Mouse (Mus musculus) midbrain, postnatal 0 days (tissue): ENCODE data around the gene Mthfd1l. TPM values are rescaled to one million over a fixed set of nuclear protein-coding genes. Genes with fewer than 3 reads are reported as not detected.
A peak's percentile ranks its signal among the peaks of the same experiment; 100 is the strongest.

Experiments used
- ATAC-seq: fragments of 200-750 bp; cut with Nextera tagmentation; 2 replicates; pipeline ENCODE4 v1.8.0; 2017; ENCODE audit warnings: moderate number of reproducible peaks, mild to moderate bottlenecking, moderate TSS enrichment, moderate library complexity; ENCODE audit not compliant: low FRiP score
- DNase-seq: peaks from one replicate; pipeline ENCODE4 v3.0.0-alpha.2; 2015; ENCODE audit warnings: low spot score
- H3K27ac ChIP-seq: fragments of 300-500 bp; sonication (generic); 2 replicates; pipeline ENCODE4 v1.5.1; 2014; ENCODE audit warnings: low read depth, mild to moderate bottlenecking, low read length, mixed read lengths
- H3K27me3 ChIP-seq: fragments of 300-500 bp; sonication (generic); 2 replicates; pipeline ENCODE4 v1.6.1; 2014; ENCODE audit warnings: low read length, control low read depth, mixed read lengths; ENCODE audit not compliant: insufficient read depth
- H3K36me3 ChIP-seq: fragments of 300-500 bp; sonication (generic); 2 replicates; pipeline ENCODE4 v1.6.1; 2014; ENCODE audit warnings: low read length, control low read depth, mixed read lengths; ENCODE audit not compliant: insufficient read depth
- H3K4me1 ChIP-seq: fragments of 300-500 bp; sonication (generic); 2 replicates; pipeline ENCODE4 v1.6.1; 2014; ENCODE audit warnings: mild to moderate bottlenecking, control low read depth, antibody characterized with exemption, low read length, mixed read lengths; ENCODE audit not compliant: insufficient read depth
- H3K4me2 ChIP-seq: fragments of 300-500 bp; sonication (generic); 2 replicates; pipeline ENCODE4 v1.6.1; 2014; ENCODE audit warnings: low read depth, mild to moderate bottlenecking, low read length, mixed read lengths; ENCODE audit not compliant: poor library complexity, severe bottlenecking
- H3K4me3 ChIP-seq: fragments of 300-500 bp; sonication (generic); 2 replicates; pipeline ENCODE4 v1.5.1; 2014; ENCODE audit warnings: low read depth, mild to moderate bottlenecking, low read length, moderate library complexity
- H3K9ac ChIP-seq: fragments of 300-500 bp; sonication (generic); replicated peaks from 2 replicates; pipeline ENCODE4 v1.6.1; 2014; ENCODE audit warnings: mild to moderate bottlenecking, low read length, moderate library complexity, mixed read lengths; ENCODE audit not compliant: poor library complexity, severe bottlenecking
- H3K9me3 ChIP-seq: fragments of 300-500 bp; sonication (generic); 2 replicates; pipeline ENCODE4 v1.6.1; 2016; ENCODE audit warnings: low read length, control low read depth
- CTCF ChIP-seq: IDR thresholded peaks from 2 replicates; pipeline ENCODE4 v1.5.1; 2016; ENCODE audit warnings: antibody characterized with exemption, mild to moderate bottlenecking
- whole genome bisulfite sequencing: fragments of 180-500 bp; shearing (Covaris S2); extraction: QIAGEN DNeasy Blood & Tissue Kit; methylation state at CpG from one replicate; pipeline ENCODE4 v1.1.7; 2014; 5-methylcytosine and 5-hydroxymethylcytosine counted together
- polyA plus RNA-seq: library from polyadenylated mRNA; unstranded; fragments of >200 nt; fragmentation: Nextera tagmentation; extraction: Ambion mirVana; gene quantifications from 2 replicates; pipeline ENCODE4 v1.2.1, GENCODE M21; 2015
- total RNA-seq: library from RNA; depleted of rRNA; stranded (reverse); fragments of >200 nt; gene quantifications from 2 replicates; pipeline ENCODE4 v1.2.3, GENCODE M21; 2014

Gene Mthfd1l
- total and polyA plus RNA-seq, 2 experiments from 2014 or later, result 7.9 to 9.2 TPM

GRCm38 (mm10) chr10:3946871-3947270 is 26.0 kb upstream of the Mthfd1l start:
- no peak for DNase-seq
- no peak overlapping the region for H3K4me2 ChIP-seq
- no peaks in the 10 kb centered on the region for H3K9me3 ChIP-seq
- no peak overlapping the region for H3K27ac ChIP-seq
- H3K36me3 ChIP-seq, result no peaks in the 10 kb centered on the region
- no peak for TF ChIP-seq CTCF
- ATAC-seq, result no peak
- 92% methylated on average over 17 of the region's 17 CpGs for WGBS
- no peak overlapping the region for H3K4me3 ChIP-seq
- H3K4me1 ChIP-seq, result no peaks in the 10 kb centered on the region
- H3K27me3 ChIP-seq, result no peaks in the 10 kb centered on the region
- no peak overlapping the region for H3K9ac ChIP-seq

- no peak for TF ChIP-seq CTCF
- no peak overlapping the region for H3K4me2 ChIP-seq
- DNase-seq, result no peak
Measured at GRCm38 (mm10) chr10:3947346-3947745, 25.6 kb upstream of the Mthfd1l start.

GRCm38 (mm10) chr10:3949306-3949705 is 23.6 kb upstream of the Mthfd1l start:
- no peaks in the 10 kb centered on the region for H3K36me3 ChIP-seq
- WGBS, result 93% methylated on average over 6 of the region's 6 CpGs
- no peak for ATAC-seq
- no peaks in the 10 kb centered on the region for H3K27me3 ChIP-seq
- no peaks in the 10 kb centered on the region for H3K9me3 ChIP-seq
- no peak overlapping the region for H3K9ac ChIP-seq
- no peak for DNase-seq
- no peaks in the 10 kb centered on the region for H3K4me1 ChIP-seq
- TF ChIP-seq CTCF, result no peak
- H3K4me3 ChIP-seq, result no peak overlapping the region
- no peak overlapping the region for H3K4me2 ChIP-seq
- H3K27ac ChIP-seq, result no peak overlapping the region

More at GRCm38 (mm10) chr10:3947346-3947745, 25.6 kb upstream of the Mthfd1l start:
- Histone ChIP-seq H3K9ac (no peak overlapping the region), H3K27me3 (no peaks in the 10 kb centered on the region), H3K4me3 (no peak overlapping the region), H3K4me1 (no peaks in the 10 kb centered on the region), H3K27ac (no peak overlapping the region), H3K36me3 (no peaks in the 10 kb centered on the region), H3K9me3 (no peaks in the 10 kb centered on the region)
- no peak for ATAC-seq
- 96% methylated on average over 7 of the region's 7 CpGs for WGBS

- ATAC-seq, result no peak
- Histone ChIP-seq H3K4me2 (no peak overlapping the region), H3K36me3 (0 out of 2 replicates have a peak, but pooled peaks cover 5% of the 10 kb centered on the region), H3K9ac (no peak overlapping the region), H3K4me1 (no peaks in the 10 kb centered on the region), H3K27ac (no peak overlapping the region), H3K4me3 (no peak overlapping the region), H3K9me3 (no peaks in the 10 kb centered on the region), H3K27me3 (no peaks in the 10 kb centered on the region)
- TF ChIP-seq CTCF, result no peak
- DNase-seq, result no peak
- WGBS, result 95% methylated on average over 22 of the region's 22 CpGs
Measured at GRCm38 (mm10) chr10:3956471-3956870, 16.4 kb upstream of the Mthfd1l start.

- Histone ChIP-seq H3K4me1 (no peaks in the 10 kb centered on the region), H3K4me3 (no peak overlapping the region), H3K27ac (no peak overlapping the region), H3K4me2 (no peak overlapping the region), H3K27me3 (no peaks in the 10 kb centered on the region), H3K36me3 (0 out of 2 replicates have a peak, but pooled peaks cover 5% of the 10 kb centered on the region), H3K9ac (no peak overlapping the region), H3K9me3 (no peaks in the 10 kb centered on the region)
- no peak for DNase-seq
- 88% methylated on average over 5 of the region's 5 CpGs for WGBS
- ATAC-seq, result no peak
- TF ChIP-seq CTCF, result peak; percentile 33
Measured at GRCm38 (mm10) chr10:3958591-3958990, 14.3 kb upstream of the Mthfd1l start.

GRCm38 (mm10) chr10:3969026-3969425 is 3.9 kb upstream of the Mthfd1l start:
- DNase-seq, result no peak
- no peak overlapping the region for H3K4me2 ChIP-seq
- WGBS, result 77% methylated on average over 3 of the region's 3 CpGs
- no peaks in the 10 kb centered on the region for H3K4me1 ChIP-seq
- H3K36me3 ChIP-seq, result no peaks in the 10 kb centered on the region
- H3K4me3 ChIP-seq, result no peak overlapping the region
- ATAC-seq, result no peak
- no peak overlapping the region for H3K27ac ChIP-seq
- H3K9me3 ChIP-seq, result no peaks in the 10 kb centered on the region
- no peaks in the 10 kb centered on the region for H3K27me3 ChIP-seq
- no peak for TF ChIP-seq CTCF
- no peak overlapping the region for H3K9ac ChIP-seq
